Mouse (Mus musculus) ES-E14 (cell line): ENCODE data around the gene Dgkd.

Experiments used
- HCFC1 ChIP-seq: IDR thresholded peaks from 2 replicates; pipeline ENCODE4 v1.6.1; 2012; ENCODE audit warnings: low read length, inconsistent platforms, borderline replicate concordance; ENCODE audit not compliant: insufficient read depth
- ZNF384 ChIP-seq: IDR thresholded peaks from 2 replicates; pipeline ENCODE4 v1.6.1; 2012; ENCODE audit warnings: low read depth, low read length, inconsistent platforms

- no peak for TF ChIP-seq ZNF384
- no peak for TF ChIP-seq HCFC1
Measured at GRCm38 (mm10) chr1:87992716-87993115, 139.6 kb downstream of the Dgkd start.
